Mouse (Mus musculus) liver, postnatal 0 days (tissue): ENCODE data around the gene Hormad2. TPM values are rescaled to one million over a fixed set of nuclear protein-coding genes. Genes with fewer than 3 reads are reported as not detected.

Experiments
- ATAC-seq: fragments of 200-750 bp; cut with Nextera tagmentation; 2 replicates; pipeline ENCODE4 v1.8.0; 2017; ENCODE audit warnings: mild to moderate bottlenecking, moderate library complexity
- DNase-seq: peaks from one replicate; pipeline ENCODE4 v3.0.0-alpha.2; 2016
- H3K27ac ChIP-seq: fragments of 300-500 bp; sonication (generic); 2 replicates; pipeline ENCODE4 v1.5.1; 2014; ENCODE audit warnings: antibody characterized with exemption, moderate library complexity, mild to moderate bottlenecking, low read depth
- H3K27me3 ChIP-seq: fragments of 300-500 bp; sonication (generic); 2 replicates; pipeline ENCODE4 v1.6.1; 2014; ENCODE audit warnings: low read length, control low read depth, mixed read lengths; ENCODE audit not compliant: insufficient read depth
- H3K36me3 ChIP-seq: fragments of 300-500 bp; sonication (generic); replicated peaks from 2 replicates; pipeline ENCODE4 v1.6.1; 2014; ENCODE audit warnings: mild to moderate bottlenecking, control low read depth, low read length, moderate library complexity, mixed read lengths; ENCODE audit not compliant: insufficient read depth
- H3K4me1 ChIP-seq: fragments of 300-500 bp; sonication (generic); 2 replicates; pipeline ENCODE4 v1.6.1; 2014; ENCODE audit warnings: antibody characterized with exemption, mild to moderate bottlenecking, control low read depth; ENCODE audit not compliant: insufficient read depth
- H3K4me2 ChIP-seq: fragments of 300-500 bp; sonication (generic); 2 replicates; pipeline ENCODE4 v1.6.1; 2014; ENCODE audit warnings: low read depth, mild to moderate bottlenecking, low read length, moderate library complexity, mixed read lengths
- H3K4me3 ChIP-seq: fragments of 300-500 bp; sonication (generic); 2 replicates; pipeline ENCODE4 v1.5.1; 2014; ENCODE audit warnings: low read depth, low read length
- H3K9ac ChIP-seq: fragments of 300-500 bp; sonication (generic); replicated peaks from 2 replicates; pipeline ENCODE4 v1.6.1; 2014; ENCODE audit warnings: mild to moderate bottlenecking, moderate library complexity
- H3K9me3 ChIP-seq: fragments of 300-500 bp; sonication (generic); 2 replicates; pipeline ENCODE4 v1.6.1; 2016; ENCODE audit warnings: mild to moderate bottlenecking, control low read depth, low read length, mixed read lengths
- CTCF ChIP-seq: sonication (generic); IDR thresholded peaks from 2 replicates; pipeline ENCODE4 v1.5.1; 2016; ENCODE audit warnings: antibody characterized with exemption, low read depth
- EP300 ChIP-seq: IDR thresholded peaks from 2 replicates; pipeline ENCODE4 v1.6.1; 2016; ENCODE audit warnings: antibody characterized with exemption, low read depth, mild to moderate bottlenecking
- WGBS: fragments of 180-500 bp; shearing (Covaris S2); extraction: QIAGEN DNeasy Blood & Tissue Kit; methylation state at CpG from one replicate; pipeline ENCODE4 v1.1.7; 2014; ENCODE audit not compliant: insufficient replicate concordance; 5-methylcytosine and 5-hydroxymethylcytosine counted together
- polyA plus RNA-seq: library from polyadenylated mRNA; unstranded; fragments of >200 nt; fragmentation: Nextera tagmentation; extraction: Ambion mirVana; gene quantifications from 2 replicates; pipeline ENCODE4 v1.2.1, GENCODE M21; 2015

Gene Hormad2
- polyA plus RNA-seq, 1 experiment from 2014 or later = 0.29 TPM

- Histone ChIP-seq H3K4me1 (peaks cover 9% of the 10 kb centered on the region), H3K4me2 (no peak overlapping the region), H3K9ac (no peak overlapping the region), H3K4me3 (no peak overlapping the region), H3K27ac (no peak overlapping the region), H3K36me3 (no peaks in the 10 kb centered on the region), H3K9me3 (no peaks in the 10 kb centered on the region), H3K27me3 (no peaks in the 10 kb centered on the region)
- WGBS = 55% methylated on average over 12 of the region's 12 CpGs
- TF ChIP-seq EP300 = no peak
- TF ChIP-seq CTCF = no peak
- DNase-seq (no peak), ATAC-seq (no peak)
Observed at GRCm38 (mm10) chr11:4299191-4299590, 141.7 kb downstream of the Hormad2 start.

GRCm38 (mm10) chr11:4298615-4299014 is 142.3 kb downstream of the Hormad2 start:
- Histone ChIP-seq H3K9me3 (no peaks in the 10 kb centered on the region), H3K4me1 (peaks cover 9% of the 10 kb centered on the region), H3K36me3 (no peaks in the 10 kb centered on the region), H3K4me3 (no peak overlapping the region), H3K9ac (no peak overlapping the region), H3K27ac (no peak overlapping the region), H3K27me3 (0 out of 2 replicates have a peak, but pooled peaks cover 3% of the 10 kb centered on the region), H3K4me2 (no peak overlapping the region)
- TF ChIP-seq CTCF (no peak), EP300 (no peak)
- ATAC-seq (no peak), DNase-seq (no peak)
- 42% methylated on average over 7 of the region's 7 CpGs for whole genome bisulfite sequencing

DNA sequence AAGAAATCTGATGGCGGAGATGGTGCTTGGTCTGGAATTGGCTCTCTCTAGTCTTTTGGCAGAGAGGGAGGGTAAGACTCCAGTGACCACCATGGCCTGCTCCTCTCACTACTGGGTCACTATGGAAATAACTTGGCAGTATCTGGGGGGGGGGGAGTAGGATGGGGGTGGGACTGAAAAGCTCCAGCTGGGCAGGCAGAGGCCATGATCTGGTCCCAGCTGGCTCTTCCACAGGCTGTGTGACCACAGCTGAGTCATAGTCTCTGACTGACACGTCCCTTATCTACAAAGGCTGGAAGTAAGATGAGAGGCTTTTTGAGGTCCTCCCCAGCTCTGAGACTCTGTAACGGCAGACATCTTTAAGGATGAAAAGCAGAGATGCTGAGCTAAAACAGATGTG is 143.2 kb downstream of the Hormad2 start:
- TF ChIP-seq EP300 (no peak), CTCF (no peak)
- WGBS = 46% methylated on average over 3 of the region's 3 CpGs
- no peak for ATAC-seq
- Histone ChIP-seq H3K4me3 (no peak overlapping the region), H3K9ac (no peak overlapping the region), H3K4me2 (no peak overlapping the region), H3K9me3 (no peaks in the 10 kb centered on the region), H3K4me1 (peaks cover 17% of the 10 kb centered on the region), H3K27ac (no peak overlapping the region), H3K27me3 (0 out of 2 replicates have a peak, but pooled peaks cover 5% of the 10 kb centered on the region), H3K36me3 (no peaks in the 10 kb centered on the region)
- DNase-seq = no peak

- H3K9me3 ChIP-seq = no peaks in the 10 kb centered on the region
- 46% methylated on average over 10 of the region's 10 CpGs for WGBS
- H3K4me1 ChIP-seq = peaks cover 20% of the 10 kb centered on the region
Observed at GRCm38 (mm10) chr11:4296610-4297275, 144.2 kb downstream of the Hormad2 start.

More at GRCm38 (mm10) chr11:4296610-4297275, 144.2 kb downstream of the Hormad2 start:
- no peak overlapping the region for H3K4me3 ChIP-seq
- TF ChIP-seq CTCF (no peak), EP300 (no peak)
- no peaks in the 10 kb centered on the region for H3K36me3 ChIP-seq
- no peak overlapping the region for H3K9ac ChIP-seq
- no peak for DNase-seq
- no peak overlapping the region for H3K27ac ChIP-seq
- no peak overlapping the region for H3K4me2 ChIP-seq
- 0 out of 2 replicates have a peak, but pooled peaks cover 8% of the 10 kb centered on the region for H3K27me3 ChIP-seq
- ATAC-seq = no peak

Other genes with a start within 250 kb of the Hormad2 start
- gene Castor1, start 222.9 kb downstream of the Hormad2 start, polyA plus RNA-seq = 1.8 and 2.0 TPM in 2 replicates
- gene Osm, start 204.7 kb downstream of the Hormad2 start, polyA plus RNA-seq = 0.58 and 1.3 TPM in 2 replicates
- not detected in 2 replicates for gene Lif, start 183.5 kb downstream of the Hormad2 start, polyA plus RNA-seq
- 10.3 and 11.2 TPM in 2 replicates for gene Mtmr3, start 153.8 kb upstream of the Hormad2 start, polyA plus RNA-seq
- not detected in 2 replicates for gene Gm11032, start 179.0 kb upstream of the Hormad2 start, polyA plus RNA-seq
- gene Ascc2, start 196.6 kb upstream of the Hormad2 start, polyA plus RNA-seq = 9.5 and 9.7 TPM in 2 replicates